Mouse (Mus musculus) erythroblast, embryonic 14.5 days (primary cell): ENCODE measurements around the gene Vsx1. TPM values are rescaled to one million over a fixed set of nuclear protein-coding genes. Genes with fewer than 3 reads are reported as not detected.

Experiments
- H3K27me3 ChIP-seq: 2 replicates; pipeline ENCODE4 v1.6.1; 2012; ENCODE audit warnings: inconsistent platforms; ENCODE audit not compliant: control insufficient read depth
- H3K36me3 ChIP-seq: 2 replicates; pipeline ENCODE4 v1.6.1; 2012; ENCODE audit warnings: mild to moderate bottlenecking, inconsistent platforms; ENCODE audit not compliant: control insufficient read depth
- H3K4me1 ChIP-seq: 2 replicates; pipeline ENCODE4 v1.6.1; 2012; ENCODE audit warnings: inconsistent platforms; ENCODE audit not compliant: control insufficient read depth
- H3K4me3 ChIP-seq: replicated peaks from 2 replicates; pipeline ENCODE3; 2012; ENCODE audit warnings: moderate library complexity, mild to moderate bottlenecking, inconsistent platforms
- H3K9me3 ChIP-seq: 2 replicates; pipeline ENCODE4 v1.6.1; 2012; ENCODE audit warnings: low read length, inconsistent platforms, mixed read lengths; ENCODE audit not compliant: control insufficient read depth
- GATA1 ChIP-seq: IDR thresholded peaks from 2 replicates; pipeline ENCODE4 v1.6.1; 2012; ENCODE audit warnings: low read length, inconsistent platforms, mixed read lengths
- TAL1 ChIP-seq: IDR thresholded peaks from 3 replicates; pipeline ENCODE4 v1.6.1; 2012; ENCODE audit warnings: low read length, inconsistent platforms, mixed read lengths
- polyA plus RNA-seq: library from polyadenylated mRNA; stranded (reverse); fragments of >175 nt; gene quantifications from 2 replicates; pipeline ENCODE4 v1.2.3, GENCODE M21; 2012

Vsx1 gene
- polyA plus RNA-seq, 1 experiment: not detected

- no peak overlapping the region for H3K4me3 ChIP-seq
- peaks cover 73% of the 10 kb centered on the region for H3K4me1 ChIP-seq
- TF ChIP-seq TAL1 (no peak), GATA1 (no peak)
- peaks cover 72% of the 10 kb centered on the region for H3K36me3 ChIP-seq
- H3K27me3 ChIP-seq: no peaks in the 10 kb centered on the region
- peaks cover 8% of the 10 kb centered on the region; the same call in 1 of the 2 replicates for H3K9me3 ChIP-seq
Measured at GRCm38 (mm10) chr2:150662007-150662406, 27.2 kb downstream of the Vsx1 start.

DNA sequence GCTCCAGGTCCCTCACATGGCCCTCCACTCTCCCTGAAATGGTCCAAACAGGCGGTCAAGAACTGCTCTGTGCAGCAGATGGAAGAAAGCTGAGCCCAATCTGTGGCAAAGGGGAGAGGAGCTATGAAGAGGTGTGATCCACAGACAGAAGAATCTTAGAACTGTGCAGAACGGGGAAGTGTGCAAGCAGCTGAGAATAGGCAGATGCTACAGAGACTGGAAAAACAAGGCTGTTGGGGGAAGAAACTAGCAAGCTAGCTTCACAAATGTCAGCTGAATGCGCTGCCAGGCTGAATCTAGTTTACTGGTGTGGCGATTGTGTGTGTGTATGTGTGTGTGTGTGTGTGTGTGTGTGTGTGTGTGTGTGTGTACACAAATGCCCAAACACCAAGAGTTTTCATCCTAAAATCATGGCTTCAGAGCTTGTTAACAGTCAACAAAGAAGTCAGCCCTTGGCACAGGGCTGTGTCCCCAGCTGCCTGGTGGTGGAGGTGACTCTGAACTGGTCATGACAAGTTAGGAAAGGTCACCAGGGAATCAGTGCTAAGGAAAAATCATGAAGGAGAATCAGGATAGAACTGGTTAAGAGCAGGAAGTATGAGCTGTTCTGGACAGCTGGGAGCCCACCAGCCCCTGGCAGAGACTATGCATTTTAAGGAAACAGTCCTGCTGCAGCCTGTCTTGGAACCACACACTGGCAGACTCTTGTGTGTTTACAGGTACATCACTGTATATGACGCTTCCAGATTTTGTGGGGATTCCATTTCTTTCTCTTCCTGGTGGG is 28.3 kb downstream of the Vsx1 start:
- TF ChIP-seq GATA1: no peak
- no peak for TF ChIP-seq TAL1
- Histone ChIP-seq H3K4me1 (peaks cover 66% of the 10 kb centered on the region), H3K36me3 (peaks cover 83% of the 10 kb centered on the region), H3K27me3 (no peaks in the 10 kb centered on the region), H3K4me3 (no peak overlapping the region), H3K9me3 (peaks cover 8% of the 10 kb centered on the region; the same call in 1 of the 2 replicates)

DNA sequence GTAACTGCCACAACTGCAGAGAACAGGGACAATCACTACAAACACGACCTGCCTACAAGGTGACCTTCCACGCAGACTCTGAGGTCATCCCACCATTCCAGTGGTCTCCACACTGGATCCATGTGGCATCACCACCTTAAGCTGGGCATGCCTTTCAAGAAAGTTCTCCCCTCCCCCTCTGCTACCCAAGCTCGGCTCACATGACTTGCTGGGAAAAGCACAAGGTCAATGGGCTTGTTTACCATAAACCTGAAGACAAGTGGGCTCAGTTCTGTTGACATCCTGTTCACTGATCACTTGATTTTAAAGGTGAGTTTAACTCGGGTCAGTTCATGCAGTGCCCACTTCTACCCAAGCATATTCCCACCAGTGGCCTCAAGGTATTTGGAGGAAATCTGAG is 29.1 kb downstream of the Vsx1 start:
- no peaks in the 10 kb centered on the region for H3K27me3 ChIP-seq
- TF ChIP-seq GATA1: no peak
- TF ChIP-seq TAL1: no peak
- H3K4me3 ChIP-seq: no peak overlapping the region
- peaks cover 8% of the 10 kb centered on the region; the same call in 1 of the 2 replicates for H3K9me3 ChIP-seq
- peaks cover 59% of the 10 kb centered on the region for H3K4me1 ChIP-seq
- peaks cover 90% of the 10 kb centered on the region for H3K36me3 ChIP-seq

- Histone ChIP-seq H3K4me3 (no peak overlapping the region), H3K4me1 (peaks cover 54% of the 10 kb centered on the region), H3K27me3 (no peaks in the 10 kb centered on the region)
Measured at GRCm38 (mm10) chr2:150656975-150657768, 32.0 kb downstream of the Vsx1 start.

GRCm38 (mm10) chr2:150656112-150656511 is 33.0 kb downstream of the Vsx1 start:
- peaks cover 8% of the 10 kb centered on the region; the same call in 1 of the 2 replicates for H3K9me3 ChIP-seq
- H3K27me3 ChIP-seq: no peaks in the 10 kb centered on the region
- TF ChIP-seq TAL1 (no peak), GATA1 (no peak)
- peaks cover 49% of the 10 kb centered on the region for H3K4me1 ChIP-seq
- no peak overlapping the region for H3K4me3 ChIP-seq
- H3K36me3 ChIP-seq: peaks cover 94% of the 10 kb centered on the region

More at GRCm38 (mm10) chr2:150656975-150657768, 32.0 kb downstream of the Vsx1 start:
- peaks cover 97% of the 10 kb centered on the region for H3K36me3 ChIP-seq
- no peak for TF ChIP-seq GATA1
- no peak for TF ChIP-seq TAL1
- peaks cover 8% of the 10 kb centered on the region; the same call in 1 of the 2 replicates for H3K9me3 ChIP-seq

DNA sequence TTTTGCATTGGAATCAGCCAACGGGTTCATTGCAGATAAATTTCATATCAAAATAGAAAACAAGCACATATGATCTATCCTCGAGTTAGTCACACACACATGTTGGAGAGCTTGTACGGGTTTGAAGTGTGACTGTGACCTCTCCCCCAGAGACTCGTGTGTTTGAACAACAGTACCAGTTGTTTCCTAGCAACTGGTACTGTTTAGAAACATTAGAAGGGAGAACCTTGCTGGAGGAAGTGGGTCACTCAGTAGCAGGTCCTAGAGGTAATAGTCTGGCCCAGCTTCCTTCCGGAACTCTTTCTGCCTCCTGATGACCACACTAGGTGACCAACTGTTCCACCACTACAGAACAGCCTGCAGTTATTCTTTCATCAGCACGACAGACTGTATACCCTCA is 33.9 kb downstream of the Vsx1 start:
- TF ChIP-seq GATA1 (no peak), TAL1 (no peak)
- no peaks in the 10 kb centered on the region for H3K27me3 ChIP-seq
- H3K36me3 ChIP-seq: peaks cover 93% of the 10 kb centered on the region
- peaks cover 8% of the 10 kb centered on the region; the same call in 1 of the 2 replicates for H3K9me3 ChIP-seq
- H3K4me1 ChIP-seq: peaks cover 49% of the 10 kb centered on the region
- H3K4me3 ChIP-seq: no peak overlapping the region

DNA sequence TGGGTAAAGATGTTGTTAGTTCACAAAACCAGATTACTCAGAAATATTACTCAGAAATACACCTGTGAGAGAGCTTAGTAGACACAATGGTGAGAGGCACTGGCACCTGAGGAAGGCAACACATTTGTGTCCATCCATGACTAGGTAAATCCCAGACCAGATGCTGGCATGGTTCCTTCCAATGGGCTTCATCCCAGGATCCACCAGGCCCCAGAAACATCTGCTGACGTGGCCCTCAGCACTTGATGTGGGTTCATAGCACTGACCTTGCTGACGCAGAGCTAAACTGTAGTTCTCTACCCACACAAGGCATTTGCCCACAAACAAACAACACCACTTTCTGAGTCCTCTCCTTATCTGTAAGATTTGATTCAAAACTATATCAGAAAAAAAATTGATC is 34.3 kb downstream of the Vsx1 start:
- Histone ChIP-seq H3K4me3 (no peak overlapping the region), H3K4me1 (peaks cover 47% of the 10 kb centered on the region), H3K9me3 (peaks cover 8% of the 10 kb centered on the region; the same call in 1 of the 2 replicates), H3K27me3 (no peaks in the 10 kb centered on the region), H3K36me3 (peaks cover 93% of the 10 kb centered on the region)
- no peak for TF ChIP-seq GATA1
- TF ChIP-seq TAL1: no peak

GRCm38 (mm10) chr2:150651366-150651765 is 37.8 kb downstream of the Vsx1 start:
- Histone ChIP-seq H3K36me3 (peaks cover 87% of the 10 kb centered on the region), H3K27me3 (no peaks in the 10 kb centered on the region), H3K4me1 (peaks cover 62% of the 10 kb centered on the region), H3K4me3 (no peak overlapping the region), H3K9me3 (no peaks in the 10 kb centered on the region)
- TF ChIP-seq TAL1 (no peak), GATA1 (no peak)

DNA sequence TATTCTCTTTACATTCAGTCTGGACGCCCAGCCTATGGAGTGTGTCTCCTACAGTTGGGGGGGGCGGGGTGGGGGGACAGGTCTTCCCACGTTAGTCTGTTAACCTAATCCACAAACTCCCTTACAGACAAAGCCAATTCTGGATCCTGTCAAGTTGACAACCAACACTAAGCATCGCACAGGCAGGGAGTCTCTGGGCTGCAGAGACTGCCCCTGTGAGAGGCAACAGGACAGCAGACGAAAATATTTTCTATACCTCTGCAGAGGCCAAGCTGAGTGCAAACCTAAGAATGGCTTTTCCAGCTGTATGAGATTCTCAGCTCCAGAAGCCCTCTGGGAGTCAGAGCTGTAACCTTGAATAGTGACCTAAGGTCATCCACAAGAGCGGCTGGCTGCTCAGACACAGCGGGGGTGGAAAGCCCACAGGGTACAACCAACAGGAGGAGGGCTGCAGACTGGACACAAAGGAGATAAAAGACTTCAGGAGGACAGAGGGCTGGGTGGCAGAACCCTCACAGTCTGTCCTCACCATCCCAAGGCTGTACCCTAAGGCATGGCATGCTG is 38.6 kb downstream of the Vsx1 start:
- H3K36me3 ChIP-seq: peaks cover 88% of the 10 kb centered on the region
- H3K4me3 ChIP-seq: no peak overlapping the region
- H3K9me3 ChIP-seq: no peaks in the 10 kb centered on the region
- peaks cover 68% of the 10 kb centered on the region for H3K4me1 ChIP-seq
- no peak for TF ChIP-seq TAL1
- no peak for TF ChIP-seq GATA1
- no peaks in the 10 kb centered on the region for H3K27me3 ChIP-seq
